ENCODE assay signal across 14 mouse cellular contexts in genomic region chr13:95685736-95686135, GRCm38 (mm10). TPM values are rescaled to one million over a fixed set of nuclear protein-coding genes. Genes with fewer than 3 reads are reported as not detected.
A peak's percentile ranks its signal among the peaks of the same experiment; 100 is the strongest.
DNase-seq lines count a peak whose midpoint lies in the region; ATAC-seq and TF ChIP-seq lines count a peak whose summit lies in the region.
"Had no signal": no experiment of that assay in that cellular context is flagged by ENCODE, and none has a peak within 500 bp of the region (broad histone marks: within the 10 kb centered on the region; RNA-seq: fewer than 3 reads in every experiment).

No protein-coding gene starts in this region.

- H3K4me3 ChIP-seq in spleen, adult 2 months (ENCODE audit: extremely low read depth, insufficient read depth, insufficient read length) = no peak overlapping the region
- H3K4me3 ChIP-seq: heart, embryonic 13.5 days; neural tube, embryonic 12.5 days had no signal

- TF ChIP-seq CTCF in spleen, adult 2 months (IDR thresholded peaks at IDR 0.05; ENCODE audit: extremely low read depth, insufficient read depth, insufficient read length, insufficient replicate concordance) = no peak

- ATAC-seq in erythroid progenitor cell, adult 5-6 weeks (replicated peaks; ENCODE audit: low FRiP score, poor library complexity, severe bottlenecking) = no peak
- ATAC-seq: hindbrain, embryonic 16.5 days had no signal

- WGBS in spleen, adult 2 months = 9% methylated on average over 5 of the region's 5 CpGs

- TF ChIP-seq POLR2A in spleen, adult 2 months (IDR thresholded peaks at IDR 0.05; ENCODE audit: low read depth, low read length) = no peak

- no peaks in the 10 kb centered on the region for H3K36me3 ChIP-seq in spleen, adult 2 months (ENCODE audit: control insufficient read depth, insufficient read depth, low read length)
- H3K36me3 ChIP-seq: heart, embryonic 13.5 days had no signal

- peaks cover 17% of the 10 kb centered on the region for H3K4me1 ChIP-seq in spleen, adult 2 months (ENCODE audit: control insufficient read depth, insufficient read depth, insufficient read length)
- H3K4me1 ChIP-seq: neural tube, embryonic 12.5 days had no signal

- no peak overlapping the region for H3K27ac ChIP-seq in spleen, adult 2 months (ENCODE audit: insufficient read depth, low read length)
- H3K27ac ChIP-seq: heart, embryonic 13.5 days; kidney, postnatal 0 days; macrophage; neural tube, embryonic 12.5 days had no signal

- DNase-seq in A20 (ENCODE audit: low read depth, low spot score) (peak; percentile 73), MEL-GATA-1-ER (ENCODE audit: extremely low read depth, low read depth) (peak; percentile 98)
- DNase-seq in lung, postnatal 36 days = peak; percentile 67
- peak; percentile 65 to 84 for DNase-seq in spleen, adult 2 months (ENCODE audit: low read depth in 1 of 2, low spot score in 2 of 2)
- DNase-seq in frontal cortex, postnatal 36 days (ENCODE audit: low spot score in 2 of 2) = no peak
- no peak for DNase-seq in layer of hippocampus, postnatal 36 days
- DNase-seq in ovary, postnatal 14 days (ENCODE audit: low spot score) = no peak
- DNase-seq: right cerebral cortex, adult 18-20 months had no signal

- H3K27me3 ChIP-seq in spleen, adult 2 months (ENCODE audit: control insufficient read depth, insufficient read depth, low read length) = no peaks in the 10 kb centered on the region
- H3K27me3 ChIP-seq: heart, embryonic 13.5 days; neural tube, embryonic 12.5 days had no signal

RNA-seq across cellular contexts. Expression of gene F2rl2, which starts 10.9 kb away (rescaled TPM):
- 10.7 and 11.8 TPM in 2 replicates for polyA plus RNA-seq in spleen, adult 2 months (2012; rRNA removed)
- total RNA-seq in layer of hippocampus, postnatal 36 days (2021) = under 1 TPM; 0.20 to 0.27 TPM
- total RNA-seq in erythroid progenitor cell, adult 5-6 weeks (2015; ENCODE audit: low replicate concordance) = 2.1 TPM in 1 of 2 replicates, not detected in the other
- 0.15 TPM in 1 of 2 replicates, not detected in the other for total RNA-seq in erythroid progenitor cell, adult 5-6 weeks (2017; ENCODE audit: low replicate concordance)

Comparison
In these comparisons a context has a peak if more than half of its experiments do, and no peak if none do; other contexts are left out.
1. DNase-seq: peak in A20 (single experiment), MEL-GATA-1-ER (single experiment), lung, postnatal 36 days (single experiment) and spleen, adult 2 months (2 of 2); none in frontal cortex, postnatal 36 days (0 of 2), layer of hippocampus, postnatal 36 days (0 of 2) and ovary, postnatal 14 days (single experiment).